Mouse (Mus musculus) liver, embryonic 14.5 days (tissue): ENCODE measurements around the gene Nrp2. TPM values are rescaled to one million over a fixed set of nuclear protein-coding genes. Genes with fewer than 3 reads are reported as not detected.

Experiments
- ATAC-seq: fragments of 200-750 bp; cut with Nextera tagmentation; 2 replicates; pipeline ENCODE4 v1.8.0; 2017; ENCODE audit warnings: moderate number of reproducible peaks, mild to moderate bottlenecking, moderate library complexity; ENCODE audit not compliant: insufficient read depth
- DNase-seq, 3 experiments: peaks; one replicate each; pipeline ENCODE4 v3.0.0-alpha.2; 2012 to 2013; ENCODE audit warnings: low read depth in 3 of 3, low spot score in 3 of 3
- H3K27ac ChIP-seq: fragments of 300-500 bp; sonication (generic); 2 replicates; pipeline ENCODE4 v1.5.1; 2014; ENCODE audit warnings: moderate library complexity, mild to moderate bottlenecking, control low read depth, inconsistent platforms
- H3K27me3 ChIP-seq: fragments of 300-500 bp; sonication (generic); 2 replicates; pipeline ENCODE4 v1.6.1; 2014; ENCODE audit warnings: mild to moderate bottlenecking, low read length, moderate library complexity; ENCODE audit not compliant: control insufficient read depth, insufficient read depth
- H3K36me3 ChIP-seq: fragments of 300-500 bp; sonication (generic); replicated peaks from 2 replicates; pipeline ENCODE4 v1.6.1; 2014; ENCODE audit warnings: low read depth; ENCODE audit not compliant: control insufficient read depth, insufficient read depth
- H3K4me1 ChIP-seq, 2 experiments: fragments of 200-500 bp in 1 of 2; fragments of 300-500 bp in 1 of 2; sonication (generic) in 1 of 2; replicated peaks; 2 replicates each; pipeline ENCODE4 v1.6.1; 2012 to 2014; ENCODE audit warnings: antibody characterized with exemption in 1 of 2, inconsistent platforms in 1 of 2, low read length in 1 of 2; ENCODE audit not compliant: control insufficient read depth in 2 of 2, insufficient read depth in 2 of 2
- H3K4me2 ChIP-seq: fragments of 300-500 bp; sonication (generic); 2 replicates; pipeline ENCODE4 v1.6.1; 2014; ENCODE audit warnings: low read depth, mild to moderate bottlenecking, control low read depth, moderate library complexity
- H3K4me3 ChIP-seq, 2 experiments: fragments of 200-500 bp in 1 of 2; fragments of 300-500 bp in 1 of 2; sonication (generic) in 1 of 2; 2 replicates each; pipeline ENCODE4 v1.5.1; 2012 to 2014; ENCODE audit warnings: low read depth in 2 of 2, low read length in 2 of 2, mild to moderate bottlenecking in 2 of 2, control low read depth in 1 of 2, inconsistent platforms in 1 of 2, moderate library complexity in 1 of 2; ENCODE audit not compliant: insufficient read depth in 1 of 2
- H3K9ac ChIP-seq: fragments of 300-500 bp; sonication (generic); replicated peaks from 2 replicates; pipeline ENCODE4 v1.6.1; 2014; ENCODE audit warnings: mild to moderate bottlenecking, control low read depth, moderate library complexity
- H3K9me3 ChIP-seq: fragments of 300-500 bp; sonication (generic); 2 replicates; pipeline ENCODE4 v1.6.1; 2016; ENCODE audit warnings: low read length, mixed read lengths; ENCODE audit not compliant: control insufficient read depth
- CTCF ChIP-seq: IDR thresholded peaks from 2 replicates; pipeline ENCODE4 v1.5.1; 2016; ENCODE audit warnings: antibody characterized with exemption, low read depth, control low read depth
- EP300 ChIP-seq: IDR thresholded peaks from 2 replicates; pipeline ENCODE4 v1.6.1; 2016; ENCODE audit warnings: antibody characterized with exemption, low read depth
- WGBS: fragments of 180-500 bp; shearing (Covaris S2); extraction: QIAGEN DNeasy Blood & Tissue Kit; methylation state at CpG from one replicate; pipeline ENCODE4 v1.1.7; 2014; ENCODE audit not compliant: insufficient replicate concordance; 5-methylcytosine and 5-hydroxymethylcytosine counted together
- polyA plus RNA-seq, 2 experiments: library from polyadenylated mRNA; depleted of rRNA in 1 of 2; stranded (reverse) in 1 of 2; unstranded in 1 of 2; fragments of >200 nt; fragmentation: Nextera tagmentation in 1 of 2; extraction: Ambion mirVana in 1 of 2; gene quantifications; 2 replicates each; pipeline versions ENCODE4 v1.2.1 to v1.2.3; 2012 to 2014

The Nrp2 gene
- polyA plus RNA-seq, 2 experiments, result 0.32 to 0.76 TPM

- H3K36me3 ChIP-seq, result no peaks in the 10 kb centered on the region
- no peak overlapping the region for H3K4me3 ChIP-seq
- no peak for TF ChIP-seq EP300
- TF ChIP-seq CTCF, result no peak
- H3K9ac ChIP-seq, result no peak overlapping the region
- no peaks in the 10 kb centered on the region for H3K27me3 ChIP-seq
- no peaks in the 10 kb centered on the region for H3K4me1 ChIP-seq
- H3K4me2 ChIP-seq, result no peak overlapping the region
- H3K9me3 ChIP-seq, result no peaks in the 10 kb centered on the region
- H3K27ac ChIP-seq, result no peak overlapping the region
- DNase-seq, result no peak
- 53% methylated on average over 7 of the region's 7 CpGs for WGBS
- no peak for ATAC-seq
Observed at GRCm38 (mm10) chr1:62765171-62765570, 62.1 kb downstream of the Nrp2 start.

DNA sequence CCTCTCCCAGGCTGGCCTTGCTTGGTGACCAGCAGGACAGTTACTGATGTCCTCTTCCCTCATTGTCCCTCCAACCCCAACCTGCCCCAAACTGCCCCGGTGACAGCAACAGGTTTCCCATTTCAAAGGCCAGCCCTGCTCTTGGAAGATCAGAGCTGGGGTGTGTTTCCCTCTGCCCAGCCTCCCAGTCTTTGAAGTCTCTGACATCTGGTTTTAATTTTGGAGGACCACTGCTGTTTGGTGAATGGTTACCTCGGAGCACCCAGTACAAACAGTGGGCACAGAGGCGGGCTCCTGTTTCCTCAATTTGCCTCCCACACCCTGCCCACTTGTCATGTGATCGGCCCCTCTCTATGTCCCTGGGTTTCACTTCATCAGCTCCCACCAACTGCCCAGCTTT lies 63.7 kb downstream of the Nrp2 start:
- DNase-seq, result no peak
- Histone ChIP-seq H3K4me3 (no peak overlapping the region), H3K9me3 (no peaks in the 10 kb centered on the region), H3K4me2 (no peak overlapping the region), H3K36me3 (no peaks in the 10 kb centered on the region), H3K9ac (no peak overlapping the region), H3K4me1 (no peaks in the 10 kb centered on the region), H3K27me3 (no peaks in the 10 kb centered on the region), H3K27ac (no peak overlapping the region)
- TF ChIP-seq CTCF, result no peak
- TF ChIP-seq EP300, result no peak
- 37% methylated on average over 4 of the region's 4 CpGs for WGBS
- no peak for ATAC-seq

GRCm38 (mm10) chr1:62767611-62768010 lies 64.5 kb downstream of the Nrp2 start:
- TF ChIP-seq CTCF (no peak), EP300 (no peak)
- Histone ChIP-seq H3K4me2 (no peak overlapping the region), H3K27me3 (no peaks in the 10 kb centered on the region), H3K4me3 (no peak overlapping the region), H3K27ac (no peak overlapping the region), H3K36me3 (no peaks in the 10 kb centered on the region), H3K9ac (no peak overlapping the region), H3K4me1 (peaks cover 0 to 5% of the 10 kb centered on the region in 2 experiments; a peak in 1 of 4 replicates), H3K9me3 (no peaks in the 10 kb centered on the region)
- WGBS, result 82% methylated on average over 9 of the region's 9 CpGs
- DNase-seq, result no peak
- ATAC-seq, result no peak

DNA sequence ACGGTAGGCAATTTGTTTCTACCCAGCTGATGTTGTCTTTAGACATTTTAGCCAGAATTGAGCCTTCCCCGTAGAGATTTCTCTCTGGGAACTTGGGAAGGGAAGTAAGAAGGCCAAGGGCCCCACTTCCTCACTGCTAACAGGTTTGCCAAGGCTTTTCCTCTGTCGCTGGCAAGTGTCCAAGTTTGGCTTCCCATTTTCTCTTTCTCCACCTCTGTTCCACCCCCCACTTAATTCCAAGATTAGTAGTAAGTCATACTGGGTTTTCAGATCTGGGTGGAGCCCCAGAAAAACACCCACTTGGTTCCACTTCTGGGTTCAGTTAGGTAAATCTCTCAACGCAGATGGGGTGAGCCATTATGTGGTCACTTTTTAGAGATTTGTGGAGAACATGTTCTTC lies 67.5 kb downstream of the Nrp2 start:
- H3K27me3 ChIP-seq, result no peaks in the 10 kb centered on the region
- H3K36me3 ChIP-seq, result no peaks in the 10 kb centered on the region
- H3K4me2 ChIP-seq, result no peak overlapping the region
- H3K4me1 ChIP-seq, result peaks cover 7 to 27% of the 10 kb centered on the region in 2 experiments; a peak in 3 of 4 replicates
- no peak for DNase-seq
- 48% methylated on average over 4 of the region's 4 CpGs for WGBS
- TF ChIP-seq CTCF (no peak), EP300 (no peak)
- no peak overlapping the region for H3K27ac ChIP-seq
- no peaks in the 10 kb centered on the region for H3K9me3 ChIP-seq
- no peak overlapping the region for H3K4me3 ChIP-seq
- ATAC-seq, result no peak
- no peak overlapping the region for H3K9ac ChIP-seq

GRCm38 (mm10) chr1:62772391-62772790 lies 69.3 kb downstream of the Nrp2 start:
- WGBS, result 64% methylated on average over 4 of the region's 4 CpGs
- DNase-seq (no peak), ATAC-seq (no peak)
- no peak for TF ChIP-seq CTCF
- no peak for TF ChIP-seq EP300
- no peaks in the 10 kb centered on the region for H3K9me3 ChIP-seq
- H3K4me3 ChIP-seq, result no peak overlapping the region
- no peaks in the 10 kb centered on the region for H3K27me3 ChIP-seq
- H3K36me3 ChIP-seq, result no peaks in the 10 kb centered on the region
- peaks cover 7 to 32% of the 10 kb centered on the region in 2 experiments; a peak in 3 of 4 replicates for H3K4me1 ChIP-seq
- H3K4me2 ChIP-seq, result no peak overlapping the region
- H3K9ac ChIP-seq, result no peak overlapping the region
- H3K27ac ChIP-seq, result no peak overlapping the region
